Mouse (Mus musculus) ES-Bruce4 (cell line): ENCODE data around the gene 3110082J24Rik. TPM values are rescaled to one million over a fixed set of nuclear protein-coding genes. Genes with fewer than 3 reads are reported as not detected.

Experiments used
- H3K27ac ChIP-seq: 2 replicates; pipeline ENCODE4 v1.5.1; 2012; ENCODE audit warnings: low read length, inconsistent platforms; ENCODE audit not compliant: insufficient read depth
- H3K27me3 ChIP-seq: 2 replicates; pipeline ENCODE4 v1.6.1; 2012; ENCODE audit warnings: mild to moderate bottlenecking, low read length, inconsistent platforms; ENCODE audit not compliant: control insufficient read depth, poor library complexity, insufficient read depth, severe bottlenecking
- H3K36me3 ChIP-seq: 2 replicates; pipeline ENCODE4 v1.6.1; 2012; ENCODE audit warnings: inconsistent platforms, mild to moderate bottlenecking, low read length, moderate library complexity; ENCODE audit not compliant: control insufficient read depth, poor library complexity, insufficient read depth, severe bottlenecking
- H3K4me1 ChIP-seq: one replicate; pipeline ENCODE4 v1.8.1; 2011; ENCODE audit warnings: low read length; ENCODE audit not compliant: control insufficient read depth, insufficient read depth
- H3K4me3 ChIP-seq: 2 replicates; pipeline ENCODE4 v1.5.1; 2011; ENCODE audit warnings: low read depth, mild to moderate bottlenecking, low read length
- H3K9ac ChIP-seq: 2 replicates; pipeline ENCODE4 v1.6.1; 2012; ENCODE audit warnings: low read depth, mild to moderate bottlenecking, inconsistent platforms; ENCODE audit not compliant: poor library complexity, severe bottlenecking
- H3K9me3 ChIP-seq: replicated peaks from 2 replicates; pipeline ENCODE4 v1.6.1; 2012; ENCODE audit warnings: mild to moderate bottlenecking, low read length, inconsistent platforms; ENCODE audit not compliant: control insufficient read depth, poor library complexity, insufficient read depth, severe bottlenecking
- CTCF ChIP-seq: IDR thresholded peaks from one replicate; pipeline ENCODE4 v1.8.1; 2011; ENCODE audit warnings: low read depth, low read length
- EP300 ChIP-seq: IDR thresholded peaks from 2 replicates; pipeline ENCODE4 v1.6.1; 2011; ENCODE audit warnings: low read depth, low read length; ENCODE audit not compliant: insufficient read depth
- POLR2A ChIP-seq: IDR thresholded peaks from one replicate; pipeline ENCODE4 v1.8.1; 2011; ENCODE audit warnings: low read length; ENCODE audit not compliant: insufficient read depth
- polyA plus RNA-seq: library from polyadenylated mRNA; stranded (reverse); fragments of >200 nt; gene quantifications from 2 replicates; pipeline ENCODE4 v1.2.4, GENCODE M21; 2011; ENCODE audit warnings: low read depth; ENCODE audit not compliant: missing spikeins, insufficient read depth, insufficient read length

3110082J24Rik gene
- polyA plus RNA-seq, 1 experiment, result not detected

DNA sequence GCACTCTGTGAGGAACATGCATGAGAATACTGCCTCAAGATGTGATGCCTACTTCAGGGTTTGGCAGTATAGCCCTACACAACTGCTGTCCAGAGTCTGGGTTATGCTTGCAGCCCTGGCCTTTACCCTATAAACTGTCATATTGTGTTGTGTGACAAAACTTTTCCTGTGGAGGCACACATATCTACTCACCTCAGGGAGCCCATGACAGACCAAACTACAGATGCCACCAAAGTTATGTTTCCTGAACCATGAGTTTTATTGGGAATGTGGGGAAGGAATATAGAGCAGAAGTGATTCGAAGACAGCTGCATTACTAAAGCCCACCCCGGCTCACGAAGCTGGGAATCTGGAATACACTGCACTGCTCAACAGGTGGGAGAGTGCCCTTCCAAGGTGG, 2.5 kb downstream of the 3110082J24Rik start:
- H3K4me3 ChIP-seq, result no peak overlapping the region
- TF ChIP-seq POLR2A (no peak), EP300 (no peak), CTCF (no peak)
- no peaks in the 10 kb centered on the region for H3K36me3 ChIP-seq
- no peaks in the 10 kb centered on the region for H3K9me3 ChIP-seq
- peaks cover 2% of the 10 kb centered on the region for H3K4me1 ChIP-seq
- H3K9ac ChIP-seq, result no peak overlapping the region
- peaks cover 10% of the 10 kb centered on the region for H3K27me3 ChIP-seq
- H3K27ac ChIP-seq, result no peak overlapping the region

DNA sequence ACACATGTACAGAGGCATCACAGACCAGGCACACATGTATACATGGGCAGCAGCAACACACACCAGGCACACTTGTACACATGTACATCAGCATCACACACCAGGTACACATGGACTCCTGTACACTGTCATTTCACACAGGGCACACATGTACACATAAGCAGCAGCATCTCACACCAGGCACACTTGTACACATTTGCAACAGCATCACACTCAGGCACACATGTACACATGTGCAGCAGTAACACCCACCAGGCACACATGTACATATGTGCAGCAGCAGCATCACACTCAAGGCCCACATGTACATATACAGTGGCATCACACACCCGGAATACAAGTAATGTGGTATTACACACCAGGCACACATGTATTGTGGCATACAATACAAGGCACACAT, 7.6 kb downstream of the 3110082J24Rik start:
- TF ChIP-seq POLR2A (no peak), CTCF (no peak), EP300 (no peak)
- no peaks in the 10 kb centered on the region for H3K27me3 ChIP-seq
- no peak overlapping the region for H3K4me3 ChIP-seq
- no peaks in the 10 kb centered on the region for H3K9me3 ChIP-seq
- H3K36me3 ChIP-seq, result no peaks in the 10 kb centered on the region
- H3K4me1 ChIP-seq, result no peaks in the 10 kb centered on the region
- H3K9ac ChIP-seq, result no peak overlapping the region
- H3K27ac ChIP-seq, result no peak overlapping the region

DNA sequence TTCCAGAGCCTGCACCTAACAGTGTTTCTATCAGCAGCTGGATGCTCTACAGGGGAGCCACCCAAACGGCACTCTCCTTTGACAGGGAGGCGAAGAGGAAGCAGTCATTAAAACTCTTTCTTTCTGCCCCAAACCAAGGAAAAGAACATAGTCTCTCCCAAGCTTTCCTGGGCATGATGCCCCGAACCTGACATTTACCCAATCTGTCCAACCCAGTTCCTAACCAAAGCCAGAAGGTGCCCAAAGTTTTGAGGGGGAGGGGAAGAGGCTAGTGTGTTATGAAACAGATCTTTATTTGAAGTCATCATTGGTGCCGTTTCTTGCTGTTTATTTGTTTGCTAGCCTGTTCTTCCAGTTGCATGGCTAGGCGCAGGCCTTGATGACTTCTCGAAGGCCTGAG, 10.2 kb downstream of the 3110082J24Rik start:
- no peak overlapping the region for H3K4me3 ChIP-seq
- no peak for TF ChIP-seq POLR2A
- no peak for TF ChIP-seq CTCF
- TF ChIP-seq EP300, result no peak
- no peaks in the 10 kb centered on the region for H3K36me3 ChIP-seq
- no peaks in the 10 kb centered on the region for H3K27me3 ChIP-seq
- no peaks in the 10 kb centered on the region for H3K9me3 ChIP-seq
- H3K27ac ChIP-seq, result no peak overlapping the region
- H3K9ac ChIP-seq, result no peak overlapping the region
- H3K4me1 ChIP-seq, result no peaks in the 10 kb centered on the region

DNA sequence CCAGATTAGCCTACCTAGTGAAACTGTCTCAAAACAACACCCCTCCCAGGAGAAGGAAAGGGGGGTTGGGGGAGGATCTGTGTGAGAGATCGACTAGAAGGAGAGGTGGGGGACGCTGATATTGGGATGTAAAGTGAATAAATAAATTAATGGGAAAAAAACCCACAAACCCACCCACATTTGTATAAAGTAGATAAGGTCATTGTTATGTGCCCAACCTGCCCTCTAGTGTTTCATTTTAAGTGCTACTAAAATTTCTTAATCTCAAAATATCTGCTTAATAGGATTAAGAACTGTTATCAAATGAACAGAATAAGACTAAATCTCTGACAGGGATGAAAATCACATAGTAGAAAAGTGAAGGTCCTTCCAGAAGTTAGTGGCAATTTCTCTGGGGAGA, 11.5 kb downstream of the 3110082J24Rik start:
- H3K4me3 ChIP-seq, result no peak overlapping the region
- no peaks in the 10 kb centered on the region for H3K27me3 ChIP-seq
- no peak overlapping the region for H3K9ac ChIP-seq
- H3K27ac ChIP-seq, result no peak overlapping the region
- no peak for TF ChIP-seq EP300
- no peak for TF ChIP-seq CTCF
- TF ChIP-seq POLR2A, result no peak
- 0 out of 2 replicates have a peak, but pooled peaks cover 3% of the 10 kb centered on the region for H3K9me3 ChIP-seq
- no peaks in the 10 kb centered on the region for H3K36me3 ChIP-seq
- H3K4me1 ChIP-seq, result no peaks in the 10 kb centered on the region

DNA sequence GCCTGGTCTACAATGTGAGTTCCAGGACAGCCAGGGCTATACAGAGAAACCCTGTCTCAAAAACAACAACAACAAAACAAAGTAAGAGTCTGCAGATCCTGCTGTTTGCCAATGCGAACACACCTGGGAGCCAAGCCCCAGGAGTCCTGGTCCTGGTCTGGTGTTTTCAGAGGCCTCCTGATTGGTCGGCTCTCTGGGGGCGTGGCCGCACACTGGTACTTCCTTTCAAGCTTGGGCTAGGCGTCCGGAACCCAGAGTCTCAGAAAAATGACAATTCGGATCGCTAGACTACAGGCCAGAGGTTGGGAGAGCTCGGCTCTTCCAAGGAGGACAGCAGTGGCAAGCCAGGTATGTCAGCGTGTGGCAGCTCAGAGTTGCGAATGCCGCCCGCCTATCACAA, 13.2 kb downstream of the 3110082J24Rik start:
- no peaks in the 10 kb centered on the region for H3K27me3 ChIP-seq
- TF ChIP-seq POLR2A (no peak), EP300 (no peak), CTCF (no peak)
- peak overlapping the region; percentile 55 for H3K4me3 ChIP-seq
- H3K9ac ChIP-seq, result peak overlapping the region; percentile 13
- H3K36me3 ChIP-seq, result no peaks in the 10 kb centered on the region
- 0 out of 2 replicates have a peak, but pooled peaks cover 3% of the 10 kb centered on the region for H3K9me3 ChIP-seq
- no peak overlapping the region for H3K27ac ChIP-seq
- H3K4me1 ChIP-seq, result no peaks in the 10 kb centered on the region

DNA sequence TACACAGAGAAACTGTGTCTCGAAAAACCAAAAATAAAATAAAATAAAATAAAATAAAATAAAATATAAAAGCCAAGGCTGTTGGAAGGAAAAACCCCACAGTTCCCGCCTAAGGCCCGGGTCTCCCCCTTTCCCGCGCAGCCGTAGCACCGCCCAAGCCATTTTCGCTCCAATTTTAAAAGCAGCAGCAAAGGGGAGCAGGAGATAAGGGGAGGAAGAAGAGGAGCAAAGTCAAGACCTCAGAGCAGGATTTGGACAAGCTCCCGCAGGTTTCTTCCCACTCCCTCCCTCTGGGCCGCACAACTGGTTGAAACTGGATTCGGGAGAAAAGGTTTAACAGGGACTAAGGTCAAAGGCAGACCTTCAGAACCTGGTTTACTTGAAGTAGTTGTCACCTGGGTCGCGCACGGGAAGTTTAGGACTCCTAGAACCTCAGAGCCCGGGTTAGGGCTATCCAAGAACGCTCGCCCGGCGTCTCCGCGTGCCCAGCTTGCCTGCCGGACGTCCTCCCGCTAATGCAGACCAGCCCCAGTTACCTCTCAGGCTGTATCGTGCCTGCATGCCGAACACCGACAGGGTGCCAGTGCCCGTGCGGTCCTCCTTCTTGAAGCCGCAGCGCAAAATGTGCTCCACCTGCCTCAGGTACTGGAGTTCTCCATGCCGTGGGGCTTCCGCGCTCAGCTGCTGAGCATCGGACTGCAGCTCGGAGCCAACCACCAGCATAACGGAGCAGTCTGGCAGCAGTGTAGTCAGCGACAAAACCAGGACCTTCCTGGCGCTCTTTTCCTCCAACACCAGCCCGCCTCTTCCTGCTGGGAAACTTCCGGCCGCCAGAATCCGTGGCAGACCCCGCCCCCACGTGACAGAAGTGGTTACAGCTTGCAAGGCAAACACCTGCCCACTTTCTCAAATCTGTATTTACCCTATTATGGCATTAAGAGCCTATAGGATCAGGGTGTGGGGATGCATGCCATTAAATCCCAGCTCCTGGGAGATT, 32.8 kb downstream of the 3110082J24Rik start, which contains the start of gene Tyms:
Gene Tyms, minus strand, starts transcription at position 793 of the 997 bp plus-strand sequence.
- TF ChIP-seq EP300 (0 out of 2 replicates have a peak, but pooled peaks have one; percentile 29), CTCF (no peak), POLR2A (peak; percentile 88)
- Histone ChIP-seq H3K4me1 (no peaks in the 10 kb centered on the region), H3K9me3 (no peaks in the 10 kb centered on the region), H3K27ac (peak within 1 kb of the TSS; percentile 68), H3K36me3 (peaks cover 34% of the 10 kb centered on the region), H3K9ac (peak within 1 kb of the TSS; percentile 78), H3K4me3 (peak within 1 kb of the TSS; percentile 96), H3K27me3 (no peaks in the 10 kb centered on the region)
